Mouse (Mus musculus) layer of hippocampus, adult 9-11 months (tissue): ENCODE results near the gene Gm20517.

ENCODE experiments used
- DNase-seq: peaks from one replicate; pipeline ENCODE4 v3.0.0; 2022

Gm20517 gene

GRCm38 (mm10) chr17:47712889-47713571 is 101.6 kb downstream of the Gm20517 start:
- no peak for DNase-seq

GRCm38 (mm10) chr17:47715037-47715436 is 103.6 kb downstream of the Gm20517 start:
- DNase-seq = no peak

GRCm38 (mm10) chr17:47721183-47721582 is 109.8 kb downstream of the Gm20517 start:
- no peak for DNase-seq

- DNase-seq = no peak
Observed at GRCm38 (mm10) chr17:47726566-47726965, 115.2 kb downstream of the Gm20517 start, which contains the start of gene Pgc. Pgc (plus strand) TSS chr17:47726842.

GRCm38 (mm10) chr17:47730633-47731575 is 119.5 kb downstream of the Gm20517 start:
- no peak for DNase-seq
